Mouse (Mus musculus) cortical plate, adult 2 months (tissue): ENCODE results near the gene Ehd4. TPM values are rescaled to one million over a fixed set of nuclear protein-coding genes. Genes with fewer than 3 reads are reported as not detected.

Source experiments
- H3K27ac ChIP-seq: fragments of 200-500 bp; 2 replicates; pipeline ENCODE4 v1.5.1; 2012; ENCODE audit warnings: low read length, control low read depth, inconsistent platforms; ENCODE audit not compliant: insufficient read depth
- H3K4me1 ChIP-seq: fragments of 200-500 bp; 2 replicates; pipeline ENCODE4 v1.6.1; 2011; ENCODE audit warnings: low read length; ENCODE audit not compliant: control insufficient read depth, insufficient read depth
- H3K4me3 ChIP-seq: fragments of 200-500 bp; 2 replicates; pipeline ENCODE4 v1.5.1; 2011; ENCODE audit warnings: mild to moderate bottlenecking, low read length, control low read depth; ENCODE audit not compliant: insufficient read depth
- CTCF ChIP-seq: fragments of 200-500 bp; IDR thresholded peaks from 2 replicates; pipeline ENCODE4 v1.5.1; 2011; ENCODE audit warnings: mild to moderate bottlenecking, control low read depth, low read length; ENCODE audit not compliant: insufficient read depth; ENCODE audit errors: extremely low read depth
- POLR2A ChIP-seq: fragments of 200-500 bp; IDR thresholded peaks from 2 replicates; pipeline ENCODE4 v1.6.1; 2011; ENCODE audit warnings: mild to moderate bottlenecking, low read length, control low read depth; ENCODE audit not compliant: insufficient read depth; ENCODE audit errors: extremely low read depth
- polyA plus RNA-seq: library from polyadenylated mRNA; depleted of rRNA; stranded (reverse); fragments of >200 nt; gene quantifications from 2 replicates; pipeline ENCODE4 v1.2.3, GENCODE M21; 2012

Gene Ehd4
- polyA plus RNA-seq, 1 experiment, result 10.6 TPM

- no peak overlapping the region for H3K27ac ChIP-seq
- no peak overlapping the region for H3K4me3 ChIP-seq
- TF ChIP-seq CTCF (peak; percentile 78), POLR2A (no peak)
- no peaks in the 10 kb centered on the region for H3K4me1 ChIP-seq
Measured at GRCm38 (mm10) chr2:120093671-120094430, 60.6 kb downstream of the Ehd4 start.

GRCm38 (mm10) chr2:120090979-120091378 lies 63.4 kb downstream of the Ehd4 start:
- TF ChIP-seq POLR2A (no peak), CTCF (no peak)
- Histone ChIP-seq H3K4me1 (no peaks in the 10 kb centered on the region), H3K4me3 (no peak overlapping the region), H3K27ac (no peak overlapping the region)

- H3K27ac ChIP-seq, result no peak overlapping the region
- no peaks in the 10 kb centered on the region for H3K4me1 ChIP-seq
- H3K4me3 ChIP-seq, result no peak overlapping the region
- TF ChIP-seq CTCF, result no peak
- TF ChIP-seq POLR2A, result no peak
Measured at GRCm38 (mm10) chr2:120087897-120088296, 66.5 kb downstream of the Ehd4 start.

GRCm38 (mm10) chr2:120087391-120087790 lies 67.0 kb downstream of the Ehd4 start:
- no peak for TF ChIP-seq POLR2A
- no peak for TF ChIP-seq CTCF
- H3K4me3 ChIP-seq, result no peak overlapping the region
- H3K4me1 ChIP-seq, result no peaks in the 10 kb centered on the region
- no peak overlapping the region for H3K27ac ChIP-seq

- Histone ChIP-seq H3K27ac (no peak overlapping the region), H3K4me3 (no peak overlapping the region), H3K4me1 (no peaks in the 10 kb centered on the region)
- no peak for TF ChIP-seq CTCF
- TF ChIP-seq POLR2A, result no peak
Measured at GRCm38 (mm10) chr2:120086038-120086437, 68.4 kb downstream of the Ehd4 start.

GRCm38 (mm10) chr2:120084593-120085361 lies 69.6 kb downstream of the Ehd4 start:
- Histone ChIP-seq H3K27ac (no peak overlapping the region), H3K4me1 (no peaks in the 10 kb centered on the region), H3K4me3 (no peak overlapping the region)
- TF ChIP-seq POLR2A, result no peak
- peak; percentile 70 for TF ChIP-seq CTCF

GRCm38 (mm10) chr2:120082416-120082815 lies 72.0 kb downstream of the Ehd4 start:
- no peaks in the 10 kb centered on the region for H3K4me1 ChIP-seq
- H3K27ac ChIP-seq, result no peak overlapping the region
- TF ChIP-seq POLR2A (no peak), CTCF (no peak)
- no peak overlapping the region for H3K4me3 ChIP-seq

GRCm38 (mm10) chr2:120076076-120076705 lies 78.2 kb downstream of the Ehd4 start:
- Histone ChIP-seq H3K4me3 (peak overlapping the region; percentile 21; the same call in 1 of the 2 replicates), H3K27ac (no peak overlapping the region), H3K4me1 (peaks cover 2% of the 10 kb centered on the region)
- no peak for TF ChIP-seq POLR2A
- TF ChIP-seq CTCF, result 0 out of 2 replicates have a peak, but pooled peaks have one; percentile 23

- peaks cover 8% of the 10 kb centered on the region for H3K4me1 ChIP-seq
- no peak overlapping the region for H3K27ac ChIP-seq
- no peak overlapping the region for H3K4me3 ChIP-seq
- TF ChIP-seq CTCF (no peak), POLR2A (no peak)
Measured at GRCm38 (mm10) chr2:120074096-120074495, 80.3 kb downstream of the Ehd4 start.

- Histone ChIP-seq H3K4me1 (peaks cover 11% of the 10 kb centered on the region), H3K4me3 (no peak overlapping the region), H3K27ac (no peak overlapping the region)
- TF ChIP-seq POLR2A, result no peak
- no peak for TF ChIP-seq CTCF
Measured at GRCm38 (mm10) chr2:120069466-120069990, 84.9 kb downstream of the Ehd4 start.
